Mouse (Mus musculus) cerebellum, adult 11 months (tissue): ENCODE data around the gene Mpig6b.

Experiments
- DNase-seq: peaks from one replicate; pipeline ENCODE4 v3.0.0; 2022

Mpig6b gene

GRCm38 (mm10) chr17:35058911-35059892 is 6.8 kb downstream of the Mpig6b start, which contains the start of gene Ddah2:
Gene Ddah2, plus strand, starts transcription at chr17:35059035.
- DNase-seq, result peak; percentile 83

DNA sequence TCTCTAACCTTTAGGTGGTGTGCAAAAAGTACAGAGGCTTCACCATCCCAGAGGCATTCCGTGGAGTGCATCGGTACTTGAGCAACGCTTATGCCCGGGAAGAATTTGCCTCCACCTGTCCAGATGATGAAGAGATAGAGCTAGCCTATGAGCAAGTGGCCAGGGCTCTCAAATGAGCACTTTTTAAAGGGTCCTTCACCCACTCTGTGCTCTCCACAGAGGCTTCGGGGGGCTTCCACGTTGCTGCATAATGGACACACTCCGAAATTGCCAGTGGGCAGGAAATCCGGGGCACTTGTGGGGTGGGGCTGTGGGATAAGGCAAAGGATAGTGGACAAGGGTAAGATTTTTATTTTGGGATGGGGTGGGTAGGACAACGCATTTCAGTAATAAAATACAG is 7.7 kb downstream of the Mpig6b start:
- no peak for DNase-seq

- DNase-seq, result no peak
These were observed 8.9 kb downstream of the Mpig6b start for GRCm38 (mm10) chr17:35057090-35057489.

DNA sequence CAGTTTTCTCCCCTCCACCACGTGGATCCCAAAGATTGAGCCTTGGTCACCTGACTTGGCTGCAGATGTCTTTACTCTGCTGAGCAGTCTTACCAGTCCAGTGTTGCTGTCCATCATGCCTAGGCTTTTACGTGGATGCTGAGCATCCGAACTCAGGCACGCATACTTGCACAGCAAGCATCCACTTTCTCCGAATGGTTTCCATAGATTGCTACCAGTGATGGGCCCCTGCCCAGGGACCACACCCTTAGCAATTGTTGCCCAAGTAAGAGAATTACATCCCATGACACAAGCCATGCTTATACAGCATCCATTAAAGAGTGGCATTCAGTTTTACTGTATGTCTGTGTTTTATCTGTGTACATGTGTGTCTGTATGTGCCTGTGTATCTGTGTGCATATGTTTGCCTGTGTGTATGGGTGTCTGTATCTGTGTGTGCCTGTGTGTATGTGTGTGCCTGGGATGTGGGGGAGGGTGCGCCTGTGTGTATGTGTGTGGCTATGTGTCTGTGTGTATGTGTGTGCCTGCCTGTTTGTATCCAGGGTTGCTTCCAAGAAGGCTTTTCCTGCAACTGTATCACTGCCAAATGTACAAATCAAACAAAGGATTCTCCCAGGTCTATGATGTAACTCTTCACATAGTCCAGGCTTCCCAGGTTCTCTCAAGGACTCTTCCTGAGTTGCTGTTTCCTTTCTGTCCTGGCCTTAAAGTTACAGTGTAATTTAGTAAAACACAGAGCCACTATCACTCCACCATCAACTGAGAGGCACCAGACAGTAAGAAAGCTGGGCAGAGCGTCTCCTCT is 10.1 kb downstream of the Mpig6b start:
- no peak for DNase-seq

DNA sequence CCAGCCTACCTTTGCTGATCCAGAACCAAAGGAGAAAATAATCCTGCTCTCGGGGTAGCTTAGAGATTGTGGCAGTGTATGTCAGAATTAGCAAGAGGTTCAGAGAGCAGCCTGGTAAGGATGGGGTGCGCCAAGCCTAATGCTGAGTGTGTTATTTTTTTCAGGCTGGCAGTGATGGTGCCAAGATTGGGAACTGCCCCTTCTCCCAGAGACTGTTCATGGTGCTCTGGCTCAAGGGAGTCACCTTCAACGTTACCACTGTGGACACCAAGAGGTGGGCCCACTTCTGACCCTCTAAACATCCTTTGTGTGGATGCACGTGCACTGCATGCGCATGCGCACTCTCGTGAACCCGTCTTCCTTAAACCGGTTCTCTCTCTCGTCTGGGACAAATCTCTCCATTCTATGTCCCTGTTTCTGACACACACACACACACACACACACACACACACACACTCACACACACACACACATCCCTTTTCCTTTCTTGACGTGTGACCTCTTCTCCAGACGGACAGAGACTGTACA is 13.6 kb downstream of the Mpig6b start:
- DNase-seq, result no peak

- DNase-seq, result no peak
These were observed 14.6 kb downstream of the Mpig6b start for GRCm38 (mm10) chr17:35051156-35052086.

- DNase-seq, result no peak
These were observed 15.7 kb downstream of the Mpig6b start for GRCm38 (mm10) chr17:35050126-35050750.

DNA sequence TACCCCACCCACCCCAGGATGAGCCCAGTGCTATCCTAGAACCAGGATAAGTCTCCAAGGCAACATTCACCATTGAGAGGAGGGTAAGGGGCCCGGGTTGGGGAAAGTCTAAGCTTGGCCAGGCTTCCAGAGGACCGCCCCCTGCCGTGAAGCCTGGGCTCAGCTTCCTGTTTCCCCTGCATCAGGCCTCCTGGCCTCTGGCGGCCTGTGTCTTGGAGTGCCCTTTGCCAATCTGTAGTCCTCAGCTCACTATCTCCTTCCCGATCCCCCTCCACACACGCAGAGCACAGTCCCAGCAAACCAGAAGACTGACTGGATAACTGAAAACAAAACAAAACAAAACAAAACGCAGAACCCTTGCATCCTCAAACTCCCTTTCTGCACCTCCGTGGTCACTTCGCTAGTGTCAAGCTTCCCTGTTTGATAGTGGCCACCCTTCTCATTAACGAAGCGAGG is 16.4 kb downstream of the Mpig6b start, which contains the start of gene Clic1:
Gene Clic1, plus strand, starts transcription at position 406 of the 456 bp plus-strand sequence.
- no peak for DNase-seq

- no peak for DNase-seq
These were observed 17.0 kb downstream of the Mpig6b start for GRCm38 (mm10) chr17:35048932-35049440.

DNA sequence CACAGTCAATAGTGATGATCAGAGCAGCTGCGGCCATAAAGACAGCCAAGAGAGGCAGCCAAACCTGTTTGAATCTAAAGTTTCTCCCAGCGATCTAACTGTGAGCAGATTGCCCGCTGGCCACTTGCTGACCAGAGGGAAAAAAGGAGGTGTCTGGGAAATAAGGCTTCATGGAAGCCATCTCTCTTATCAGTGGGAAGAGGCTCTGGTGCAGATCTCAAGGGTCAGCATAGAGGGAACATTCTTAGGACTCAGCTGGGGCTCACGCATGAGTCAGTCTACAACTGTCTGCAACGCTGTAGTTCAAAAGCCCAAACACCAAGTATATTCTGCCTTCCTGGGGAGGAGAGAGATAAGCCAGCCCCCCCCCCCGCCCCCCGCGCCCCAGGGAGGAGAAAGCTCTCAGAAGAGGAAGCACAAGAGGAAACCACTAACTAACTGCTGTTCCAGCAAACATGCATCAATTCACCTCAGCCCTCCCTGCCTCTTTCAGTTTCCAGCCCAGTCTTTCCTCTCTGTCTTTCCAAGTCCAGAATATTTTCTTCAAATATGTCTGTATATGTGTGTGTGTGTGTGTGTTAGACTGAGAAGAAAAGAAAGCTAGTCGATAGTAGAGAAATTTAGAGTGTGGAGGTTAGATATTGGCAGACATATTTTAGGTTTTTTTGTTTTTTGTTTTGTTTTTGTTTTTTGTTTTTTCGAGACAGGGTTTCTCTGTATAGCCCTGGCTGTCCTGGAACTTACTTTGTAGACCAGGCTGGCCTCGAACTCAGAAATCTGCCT is 17.6 kb downstream of the Mpig6b start:
- no peak for DNase-seq

GRCm38 (mm10) chr17:35047688-35048087 is 18.3 kb downstream of the Mpig6b start:
- DNase-seq, result no peak

GRCm38 (mm10) chr17:35046681-35047455 is 19.1 kb downstream of the Mpig6b start, which contains the start of gene Msh5:
Gene Msh5, minus strand, starts transcription at chr17:35046745.
- peak; percentile 94 for DNase-seq

DNA sequence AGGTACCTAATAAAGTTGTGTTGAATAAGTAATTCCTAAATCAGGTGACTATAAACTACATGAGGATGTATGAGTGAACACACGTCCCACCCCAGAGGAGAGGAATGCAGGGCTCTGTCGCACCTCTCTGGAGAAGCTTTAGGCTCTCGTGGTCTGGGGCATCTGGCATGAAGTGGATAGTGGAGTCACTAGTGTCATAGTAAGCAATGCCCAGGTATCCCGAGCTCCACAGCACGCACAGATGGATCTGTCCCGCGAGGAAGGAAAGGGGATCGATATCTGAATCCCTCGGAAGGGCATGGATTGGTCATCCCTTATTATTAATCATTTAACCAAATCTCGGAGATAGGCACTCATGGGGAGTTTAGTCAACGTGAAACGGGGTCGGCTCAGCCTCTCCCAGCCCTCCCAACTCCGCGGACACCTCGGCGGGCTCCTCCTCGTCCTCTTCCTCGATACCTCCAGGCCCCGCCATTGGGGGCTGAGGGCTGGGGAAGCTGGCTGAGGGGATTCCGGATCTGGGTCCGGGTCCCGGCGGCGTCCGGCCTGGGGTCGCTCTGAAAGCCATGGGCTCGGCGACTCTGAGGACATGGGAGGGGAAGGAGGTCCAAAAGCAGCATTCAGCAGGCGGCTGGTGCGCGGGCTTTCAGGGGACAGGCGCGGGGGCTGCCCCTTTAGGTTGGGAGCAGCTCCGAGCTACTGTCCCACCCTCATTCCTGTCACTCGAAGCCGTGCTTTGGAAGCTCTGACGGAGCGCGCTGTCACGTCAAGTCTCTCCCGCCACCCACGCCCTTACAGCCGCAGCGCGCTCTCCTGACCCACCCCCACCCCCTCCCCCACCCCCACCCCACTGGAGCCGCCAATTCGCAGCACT is 19.9 kb downstream of the Mpig6b start:
- peak; percentile 40 for DNase-seq

DNA sequence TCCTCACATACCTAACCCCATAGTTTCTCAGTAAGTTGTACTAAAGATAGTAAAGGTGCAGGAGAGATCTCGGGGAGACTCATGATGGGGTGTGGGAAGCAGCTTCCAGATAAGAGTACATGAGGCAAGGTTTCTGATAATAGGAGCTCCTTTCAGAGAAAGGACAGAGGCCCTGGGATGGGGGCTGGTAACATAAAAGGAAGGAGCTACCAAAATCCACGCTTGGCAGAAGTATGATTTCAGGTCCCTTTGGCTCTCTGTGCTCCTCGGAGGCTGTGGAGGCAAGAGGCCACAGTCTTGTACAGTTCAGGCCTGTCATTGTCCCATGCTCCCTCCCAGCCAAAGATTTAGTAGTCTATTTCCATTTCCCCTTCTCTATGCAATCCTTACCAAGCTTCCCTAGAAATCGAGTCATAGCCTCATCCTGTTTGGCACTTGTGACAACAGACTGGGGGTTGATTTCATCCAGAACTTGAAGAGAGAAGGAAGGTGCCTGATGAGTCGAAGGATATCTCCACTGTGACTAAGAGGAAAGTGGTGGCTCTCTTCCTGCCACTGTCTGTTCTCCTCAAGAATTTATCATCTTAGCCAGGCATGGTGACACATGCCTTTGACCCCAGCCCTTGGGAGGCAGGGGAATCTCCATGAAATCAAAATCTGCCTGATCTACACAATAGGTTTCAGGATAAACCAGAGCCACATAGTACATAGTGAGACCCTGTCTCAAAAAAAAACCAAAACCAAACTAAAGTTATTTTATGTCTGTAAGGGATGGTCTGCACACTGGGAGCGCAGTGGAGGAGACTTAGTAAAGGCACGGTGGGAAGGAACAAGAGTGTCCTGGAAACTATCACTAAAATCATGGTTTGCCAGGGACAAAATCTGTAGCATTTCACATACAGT is 20.8 kb downstream of the Mpig6b start:
- no peak for DNase-seq

GRCm38 (mm10) chr17:35043794-35044193 is 22.2 kb downstream of the Mpig6b start:
- no peak for DNase-seq

DNA sequence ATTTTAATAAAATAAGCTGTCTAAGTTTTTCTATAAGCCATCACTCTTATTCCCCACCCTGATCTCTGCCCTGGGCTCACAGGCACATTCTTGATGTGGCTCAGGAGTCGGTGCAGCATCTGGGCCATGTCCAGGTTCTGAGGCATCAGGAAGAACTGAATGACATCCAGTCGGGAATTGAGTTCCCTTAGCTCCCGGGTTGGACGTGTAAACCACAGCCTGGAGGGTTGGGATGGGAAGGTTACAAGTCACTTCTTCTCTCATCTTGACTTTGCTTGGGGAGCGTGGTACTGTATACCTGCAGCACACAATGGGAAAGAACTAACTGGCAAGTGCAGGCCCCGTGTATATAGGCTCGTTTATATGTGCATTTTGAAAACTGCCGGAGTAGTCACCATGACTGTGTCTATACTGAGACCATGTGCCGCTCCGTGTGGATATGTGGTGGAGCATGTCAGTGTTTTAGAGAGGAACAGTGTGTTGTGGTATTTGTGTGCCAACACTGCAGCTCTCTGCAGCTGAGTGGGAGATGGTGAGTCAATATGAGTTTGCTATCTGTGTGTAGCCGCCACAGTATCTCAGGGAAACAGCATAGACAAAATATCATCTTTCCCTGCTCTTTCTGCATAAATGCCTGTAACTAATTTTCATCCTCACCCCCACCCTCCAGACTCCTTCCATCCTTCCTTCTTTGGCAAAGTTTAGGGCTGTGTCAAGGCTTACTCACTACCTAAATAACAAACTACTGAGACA is 26.7 kb downstream of the Mpig6b start:
- no peak for DNase-seq

- no peak for DNase-seq
These were observed 31.1 kb downstream of the Mpig6b start for GRCm38 (mm10) chr17:35034896-35035295.
